Mouse (Mus musculus) adrenal gland, postnatal 4 days (tissue): ENCODE data around the gene Rdh13. TPM values are rescaled to one million over a fixed set of nuclear protein-coding genes. Genes with fewer than 3 reads are reported as not detected.
A peak's percentile ranks its signal among the peaks of the same experiment; 100 is the strongest.
"Not testable (repeated sequence)": the region's sequence is repeated elsewhere in the genome, so short reads cannot be mapped to it uniquely, and the experiment has no call there.

Experiments
- DNase-seq, 2 experiments: peaks; one replicate each; pipeline ENCODE4 v3.0.0; 2021 to 2022; ENCODE audit warnings: low spot score in 2 of 2, mixed read lengths in 2 of 2
- microRNA-seq: library from miRNA; unstranded; fragments of <30 nt; microRNA quantifications from one replicate; pipeline ENCODE4 v1.2.0, GENCODE M21; 2021
- total RNA-seq, 2 experiments: library from RNA; stranded (reverse); gene quantifications; 2 replicates each; pipeline ENCODE4 v1.2.3; 2021

The Rdh13 gene
- total RNA-seq, 2 experiments from 2014 or later = 31.7 to 34.3 TPM

DNA sequence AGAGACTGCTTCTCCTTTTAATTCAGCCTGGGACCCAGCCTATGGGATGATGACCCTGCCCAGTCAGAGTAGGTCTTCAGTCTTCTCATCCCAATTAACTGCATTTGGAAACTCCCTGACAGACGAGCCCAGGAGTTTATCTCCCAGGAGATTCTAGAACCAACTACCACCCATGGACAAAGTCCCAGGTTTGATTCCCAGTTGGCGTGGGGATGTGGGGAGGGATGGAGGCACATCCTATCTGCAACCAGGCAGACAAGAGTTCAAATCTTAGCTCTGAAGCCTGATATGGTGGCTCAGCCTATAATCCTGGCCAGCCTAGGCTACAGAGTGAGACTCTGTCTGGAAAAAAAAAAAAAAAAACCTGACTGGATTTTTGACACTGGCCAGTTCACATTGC, 7.7 kb downstream of the Rdh13 start:
- no peak for DNase-seq

DNA sequence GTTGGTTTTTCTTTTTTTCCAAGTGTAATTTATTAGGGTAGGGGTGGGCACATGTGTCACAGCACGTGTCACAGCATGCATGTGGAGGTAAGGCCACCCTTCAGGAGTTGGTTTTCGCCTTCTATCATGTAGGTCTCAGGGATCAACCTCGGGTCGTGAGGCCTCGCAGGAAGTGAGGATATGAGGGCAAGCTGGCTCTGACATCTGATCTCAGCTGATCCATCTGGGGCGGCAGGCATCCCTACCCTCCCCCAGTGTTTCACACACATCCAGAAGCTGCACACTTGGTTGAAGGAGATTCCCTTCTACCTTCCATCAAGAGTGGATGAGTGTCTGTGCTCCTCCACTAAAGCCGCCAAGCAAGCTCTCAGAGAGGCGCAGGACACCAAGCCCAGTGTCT, 13.4 kb downstream of the Rdh13 start:
- DNase-seq = no peak

DNA sequence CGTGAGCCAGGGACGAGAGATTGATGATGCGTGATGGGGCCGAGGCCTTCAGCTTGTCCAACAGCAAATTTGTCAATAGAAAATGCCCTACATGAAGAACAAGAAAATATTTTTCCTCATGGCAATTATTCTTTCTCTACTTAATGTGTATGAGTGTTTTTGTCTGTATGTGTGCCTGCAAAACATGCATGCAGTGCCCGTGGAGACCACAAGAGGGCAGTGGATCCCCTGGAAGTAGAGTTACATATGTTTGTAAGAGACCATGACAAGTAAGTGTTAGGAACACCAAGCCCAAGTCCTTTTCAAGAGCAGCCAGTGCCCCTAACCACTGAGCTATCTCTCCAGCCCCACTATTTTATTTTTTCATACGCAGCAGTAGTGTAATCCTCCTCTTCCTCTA, 13.9 kb downstream of the Rdh13 start:
- DNase-seq = peak; percentile 28 to 42

DNA sequence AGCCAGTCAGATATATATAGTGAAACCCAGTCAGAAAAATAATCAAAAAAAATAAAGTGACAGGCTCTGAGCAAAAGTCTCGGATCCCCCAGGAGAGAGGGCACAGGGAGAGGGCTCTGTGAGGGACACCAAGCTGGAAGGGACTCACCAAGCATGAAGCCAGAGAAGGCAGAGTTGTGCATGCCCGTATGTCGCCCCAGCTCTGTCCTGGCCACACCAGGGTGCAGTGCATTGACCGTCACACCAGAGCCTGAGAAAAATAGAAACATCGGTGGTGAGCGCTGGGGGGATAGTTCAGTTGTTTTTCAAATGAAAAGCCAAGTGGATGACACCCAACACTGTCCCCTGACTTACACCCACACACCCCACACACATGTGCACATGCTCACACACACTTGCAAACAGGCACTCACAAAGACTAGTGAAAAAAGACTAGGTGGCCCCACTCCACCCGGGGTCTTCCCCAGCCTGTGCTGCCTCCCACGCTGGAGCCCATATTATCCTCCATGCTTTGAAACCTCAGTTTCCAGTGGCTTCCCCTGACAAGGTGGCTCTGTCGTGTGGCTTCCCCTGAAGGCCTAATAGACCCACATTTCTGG, 15.1 kb downstream of the Rdh13 start:
- no peak for DNase-seq

DNA sequence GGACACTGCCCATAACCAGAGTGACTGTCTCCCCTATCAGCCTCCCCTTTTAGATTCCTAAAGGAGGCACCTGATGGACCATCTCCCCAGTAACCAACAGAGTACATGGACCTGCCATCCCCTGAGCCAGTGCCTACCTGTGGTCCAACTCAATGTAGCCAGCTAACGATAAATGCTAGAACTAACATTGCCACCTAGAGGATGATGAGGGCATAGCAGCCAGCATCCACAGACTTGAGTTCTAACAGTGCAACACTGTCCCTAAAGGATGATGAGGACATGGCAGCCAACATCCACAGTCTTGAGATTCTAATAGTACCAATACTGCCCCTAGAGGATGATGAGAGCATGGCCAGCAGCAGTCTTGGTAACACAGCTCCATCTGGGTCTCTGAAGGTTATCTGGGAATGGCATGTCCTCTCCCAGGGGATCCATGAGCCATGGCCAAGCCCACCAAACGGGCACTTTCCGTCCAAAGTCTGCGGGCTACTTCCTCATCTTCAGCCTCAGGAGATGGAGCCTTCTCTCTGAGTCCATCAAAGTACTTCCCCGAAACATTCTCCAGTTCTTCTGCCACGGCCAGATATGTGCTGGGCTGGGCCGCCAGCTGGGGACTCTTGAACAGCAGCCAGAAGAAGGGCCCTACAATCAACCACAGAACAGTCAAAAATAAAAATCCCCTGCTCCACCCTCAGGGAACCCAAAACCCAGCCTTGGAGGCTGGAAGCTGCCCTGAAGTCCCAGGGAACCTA, 18.1 kb downstream of the Rdh13 start:
- DNase-seq = peak; percentile 40 to 69

DNA sequence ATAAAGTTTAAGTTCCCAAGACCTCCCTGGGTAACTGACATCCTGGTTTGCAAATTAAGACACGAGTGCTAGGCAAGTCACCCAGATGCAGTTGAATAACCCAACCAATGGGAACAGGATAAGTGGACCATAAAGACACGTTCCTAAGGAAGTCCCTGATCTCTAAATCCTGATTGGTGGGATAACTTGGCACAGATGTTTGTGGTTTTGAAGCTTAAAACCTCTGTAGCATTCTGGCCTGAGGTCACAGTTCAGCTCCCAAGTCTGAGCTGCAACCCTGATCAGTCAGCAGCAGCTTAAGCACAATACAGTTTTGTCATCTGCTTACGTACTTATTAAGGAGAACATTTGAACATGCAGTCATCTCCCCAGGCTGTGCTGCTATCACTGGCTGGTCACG, 25.2 kb downstream of the Rdh13 start:
- no peak for DNase-seq

DNA sequence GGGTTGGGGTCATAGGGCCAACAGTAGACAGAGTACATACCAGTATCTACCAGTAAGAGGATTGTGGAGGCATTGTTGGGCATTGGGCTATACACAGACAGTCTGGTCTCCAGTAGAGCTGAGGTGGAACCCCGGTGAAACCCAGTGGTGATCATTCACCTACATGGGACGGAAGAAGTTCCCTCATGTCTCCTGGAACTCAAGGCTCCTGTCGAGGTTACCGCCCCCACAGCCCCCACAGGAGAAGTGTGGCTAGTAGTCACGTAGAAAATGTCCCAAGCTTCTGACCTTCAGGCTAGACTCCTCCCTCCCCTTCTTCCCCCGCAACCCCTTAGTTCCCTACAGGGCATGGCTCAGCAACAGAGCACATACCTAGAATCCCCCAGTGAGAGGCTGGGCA, 25.8 kb downstream of the Rdh13 start:
- DNase-seq = no peak

DNA sequence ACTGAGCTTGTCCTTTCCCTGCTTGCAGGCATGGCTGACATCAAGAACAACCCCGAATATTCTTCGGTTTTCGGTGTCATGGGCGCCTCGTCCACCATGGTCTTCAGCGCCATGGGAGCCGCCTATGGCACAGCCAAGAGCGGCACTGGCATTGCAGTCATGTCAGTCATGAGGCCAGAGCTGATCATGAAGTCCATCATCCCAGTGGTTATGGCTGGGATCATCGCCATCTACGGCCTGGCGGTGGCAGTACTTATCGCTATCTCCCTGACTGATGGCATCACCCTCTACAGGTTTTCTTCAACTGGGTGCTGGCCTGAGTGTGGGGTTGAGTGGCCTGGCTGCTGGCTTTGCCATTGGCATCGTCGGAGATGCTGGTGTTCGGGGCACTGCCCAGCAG, 33.0 kb downstream of the Rdh13 start:
- DNase-seq = not testable (repeated sequence)

DNA sequence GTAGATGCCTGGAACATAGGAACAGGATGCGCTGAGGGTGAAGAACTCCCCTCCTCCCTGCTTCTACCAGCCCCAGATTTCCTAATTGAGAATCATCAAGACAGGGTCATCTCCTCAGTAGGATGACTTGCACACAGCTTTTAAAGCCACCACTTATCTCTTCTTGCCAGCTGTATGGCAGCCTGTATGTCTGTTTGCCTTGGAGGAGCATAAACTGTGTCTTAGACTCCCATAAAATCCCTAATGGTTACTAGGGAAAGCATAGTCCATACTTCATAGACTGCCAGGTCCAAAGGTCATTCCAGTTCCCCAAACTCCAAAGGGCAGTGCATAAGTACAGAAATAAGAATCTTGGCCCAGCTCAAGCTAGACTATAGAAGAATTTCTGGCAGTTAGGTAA, 47.7 kb downstream of the Rdh13 start, which contains the start of gene Gp6:
Gene Gp6 (minus strand): TSS at position 15 of the 400 bp plus-strand sequence.
- DNase-seq = no peak

Small RNA genes within 50 kb of the gene (microRNA-seq; reads per million reads assigned to microRNA genes)
- not detected for gene Gm24605
- not detected for gene Gm24752
- gene Gm25349 = not detected

Other genes starting within 250 kb of the Rdh13 start
- 1 to 10 TPM in 1 of 2 experiments, under 1 TPM in 1; 0.76 to 1.1 TPM for gene Lilra5, start 207.9 kb downstream of the Rdh13 start, total RNA-seq
- gene Ncr1, start 107.9 kb downstream of the Rdh13 start, total RNA-seq = under 1 TPM in 1 of 2 experiments, not detected in 1; 0.20 TPM
- gene Gp6, start 47.9 kb downstream of the Rdh13 start, total RNA-seq = under 1 TPM; 0.11 to 0.40 TPM
- 1 to 10 TPM; 7.8 to 9.3 TPM for gene Eps8l1, start 15.0 kb upstream of the Rdh13 start, total RNA-seq
- 100 to 1,000 TPM; 106 to 112 TPM for gene Ppp1r12c, start 56.0 kb upstream of the Rdh13 start, total RNA-seq
- 10 to 100 TPM in 1 of 2 experiments, 1 to 10 TPM in 1; 8.1 to 21.0 TPM for gene Tnnt1, start 70.7 kb upstream of the Rdh13 start, total RNA-seq
- gene Tnni3, start 78.6 kb upstream of the Rdh13 start, total RNA-seq = 1 to 10 TPM; 1.0 to 1.7 TPM
- 1 to 10 TPM in 1 of 2 experiments, under 1 TPM in 1; 0.95 to 1.1 TPM for gene Dnaaf3, start 86.8 kb upstream of the Rdh13 start, total RNA-seq
- gene Syt5, start 101.9 kb upstream of the Rdh13 start, total RNA-seq = 10 to 100 TPM; 16.8 to 18.2 TPM
- under 1 TPM in 1 of 2 experiments, not detected in 1; 0.23 TPM for gene Ptprh, start 158.4 kb upstream of the Rdh13 start, total RNA-seq
- gene Tmem86b, start 185.8 kb upstream of the Rdh13 start, total RNA-seq = 10 to 100 TPM; 12.8 to 16.6 TPM
- 100 to 1,000 TPM in 1 of 2 experiments, 10 to 100 TPM in 1; 98.4 to 103 TPM for gene Ppp6r1, start 213.4 kb upstream of the Rdh13 start, total RNA-seq
- gene Hspbp1, start 239.4 kb upstream of the Rdh13 start, total RNA-seq = 10 to 100 TPM; 41.3 to 43.6 TPM
- gene Brsk1, start 245.0 kb upstream of the Rdh13 start, total RNA-seq = 10 to 100 TPM; 14.4 to 17.0 TPM